13 mouse cellular contexts compared by ENCODE assay signal in the genomic region with DNA sequence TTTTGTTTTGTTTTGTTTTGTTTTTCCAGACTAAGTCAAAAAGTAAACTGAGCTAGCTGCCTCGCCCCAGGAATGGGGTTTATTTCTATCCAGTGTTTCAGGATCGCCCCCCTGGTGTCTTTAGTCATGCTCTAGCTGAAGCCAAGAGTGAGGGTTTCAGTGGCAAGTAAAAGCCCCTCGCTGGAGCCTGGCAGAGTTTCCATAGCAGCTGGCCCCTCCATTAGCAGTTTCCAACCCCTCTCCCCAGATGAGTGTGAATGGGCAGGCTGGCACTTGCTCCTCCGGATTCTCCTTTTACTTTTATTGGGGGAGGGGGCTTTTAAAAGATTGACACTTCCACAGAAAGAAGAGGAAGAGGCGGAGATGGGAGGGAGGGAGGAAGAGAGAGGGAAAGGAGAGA.
DNase-seq lines count a peak whose midpoint lies in the region; ATAC-seq and TF ChIP-seq lines count a peak whose summit lies in the region.
"Had no signal": no experiment of that assay in that cellular context is flagged by ENCODE, and none has a peak within 500 bp of the region (broad histone marks: within the 10 kb centered on the region; RNA-seq: fewer than 3 reads in every experiment).

No protein-coding gene starts in this region.

- no peaks in the 10 kb centered on the region for H3K9me3 ChIP-seq in neural tube, embryonic 13.5 days
- peaks cover 7% of the 10 kb centered on the region; the same call in 1 of the 2 replicates for H3K9me3 ChIP-seq in hindbrain, embryonic 12.5 days (replicated peaks)
- no peaks in the 10 kb centered on the region for H3K9me3 ChIP-seq in neural tube, embryonic 15.5 days (replicated peaks)
- H3K9me3 ChIP-seq: liver, embryonic 15.5 days had no signal

- intact Hi-C loops in gastrocnemius, adult 2 months (cut with DNase I): no loop called here
- intact Hi-C loops in gastrocnemius, postnatal 36 days (cut with DNase I): no loop called here
- intact Hi-C loops in heart, postnatal 36 days (cut with DNase I): no loop called here

- no peak overlapping the region for H3K4me3 ChIP-seq in gastrocnemius, adult 2 months
- no peak overlapping the region for H3K4me3 ChIP-seq in neural tube, embryonic 13.5 days
- no peak overlapping the region for H3K4me3 ChIP-seq in hindbrain, embryonic 12.5 days
- no peak overlapping the region for H3K4me3 ChIP-seq in neural tube, embryonic 15.5 days (replicated peaks)
- H3K4me3 ChIP-seq: heart, embryonic 12.5 days; liver, embryonic 15.5 days had no signal

- no peak for TF ChIP-seq CTCF in gastrocnemius, adult 2 months (IDR thresholded peaks at IDR 0.05)

- peaks cover 63% of the 10 kb centered on the region for H3K4me1 ChIP-seq in neural tube, embryonic 13.5 days (replicated peaks)
- H3K4me1 ChIP-seq in hindbrain, embryonic 12.5 days: peaks cover 40% of the 10 kb centered on the region
- peaks cover 34% of the 10 kb centered on the region for H3K4me1 ChIP-seq in neural tube, embryonic 15.5 days
- H3K4me1 ChIP-seq: liver, embryonic 15.5 days had no signal

- ATAC-seq in neural tube, embryonic 13.5 days (ENCODE audit: low read depth): peak; percentile 83
- ATAC-seq in hindbrain, embryonic 12.5 days (ENCODE audit: low FRiP score): 0 out of 2 replicates have a peak, but pooled peaks have one; percentile 29
- ATAC-seq in neural tube, embryonic 15.5 days (ENCODE audit: low FRiP score): peak; percentile 79

- DNase-seq in gastrocnemius, adult 2 months: no peak
- DNase-seq in gastrocnemius, postnatal 36 days: no peak
- DNase-seq in neural tube, embryonic 10.5 days (ENCODE audit: extremely low spot score, low spot score): no peak
- no peak for DNase-seq in heart, postnatal 36 days
- no peak for DNase-seq in thymus, postnatal 10 days (ENCODE audit: low spot score in 2 of 2)
- DNase-seq: adrenal gland, postnatal 10 days; right cerebral cortex, postnatal 25 days; thymus, adult 2 months had no signal

- 14% methylated on average over 5 of the region's 5 CpGs for WGBS in neural tube, embryonic 13.5 days
- 15% methylated on average over 5 of the region's 5 CpGs for WGBS in hindbrain, embryonic 12.5 days
- 19% methylated on average over 5 of the region's 5 CpGs for WGBS in neural tube, embryonic 15.5 days

- no peaks in the 10 kb centered on the region for H3K36me3 ChIP-seq in neural tube, embryonic 13.5 days
- H3K36me3 ChIP-seq in hindbrain, embryonic 12.5 days: no peaks in the 10 kb centered on the region
- no peaks in the 10 kb centered on the region for H3K36me3 ChIP-seq in neural tube, embryonic 15.5 days
- H3K36me3 ChIP-seq: heart, embryonic 12.5 days; liver, embryonic 15.5 days had no signal

- H3K27ac ChIP-seq in gastrocnemius, adult 2 months: peak overlapping the region; percentile 31
- peak overlapping the region; percentile 59 for H3K27ac ChIP-seq in neural tube, embryonic 13.5 days (replicated peaks)
- peak overlapping the region; percentile 30; the same call in 1 of the 2 replicates for H3K27ac ChIP-seq in hindbrain, embryonic 12.5 days
- H3K27ac ChIP-seq in neural tube, embryonic 15.5 days (replicated peaks): peak overlapping the region; percentile 6; the same call in 1 of the 2 replicates
- H3K27ac ChIP-seq: liver, embryonic 15.5 days had no signal

- no peak overlapping the region for H3K4me2 ChIP-seq in neural tube, embryonic 13.5 days
- no peak overlapping the region; the same call in 1 of the 2 replicates for H3K4me2 ChIP-seq in hindbrain, embryonic 12.5 days (replicated peaks)
- H3K4me2 ChIP-seq in neural tube, embryonic 15.5 days: no peak overlapping the region
- H3K4me2 ChIP-seq: heart, embryonic 12.5 days; liver, embryonic 15.5 days had no signal

- no peak overlapping the region for H3K9ac ChIP-seq in neural tube, embryonic 13.5 days
- H3K9ac ChIP-seq in hindbrain, embryonic 12.5 days: no peak overlapping the region
- no peak overlapping the region for H3K9ac ChIP-seq in neural tube, embryonic 15.5 days (replicated peaks)
- H3K9ac ChIP-seq: heart, embryonic 12.5 days; liver, embryonic 15.5 days had no signal

- no peaks in the 10 kb centered on the region for H3K27me3 ChIP-seq in neural tube, embryonic 13.5 days
- H3K27me3 ChIP-seq in hindbrain, embryonic 12.5 days: no peaks in the 10 kb centered on the region
- H3K27me3 ChIP-seq in neural tube, embryonic 15.5 days (replicated peaks): no peaks in the 10 kb centered on the region
- H3K27me3 ChIP-seq: heart, embryonic 12.5 days; liver, embryonic 15.5 days had no signal

Comparison
In these comparisons a context has a peak if more than half of its experiments do, and no peak if none do; other contexts are left out.
1. H3K27ac ChIP-seq: peak in every context shown above with its lines; median percentile 59 in neural tube, embryonic 13.5 days; 31 in gastrocnemius, adult 2 months; 30 in hindbrain, embryonic 12.5 days; 6 in neural tube, embryonic 15.5 days.
2. ATAC-seq: peak in every context shown above with its lines; median percentile 83 in neural tube, embryonic 13.5 days; 79 in neural tube, embryonic 15.5 days; 29 in hindbrain, embryonic 12.5 days.